Mouse (Mus musculus) spleen, adult 2 months (tissue): Measurements from ENCODE around the gene C1qtnf5.

Experiments
- CTCF ChIP-seq: fragments of 200-500 bp; IDR thresholded peaks from 2 replicates; pipeline ENCODE4 v1.5.1; 2011; ENCODE audit warnings: mild to moderate bottlenecking, inconsistent platforms; ENCODE audit not compliant: insufficient read depth, insufficient read length, insufficient replicate concordance; ENCODE audit errors: extremely low read depth
- POLR2A ChIP-seq: fragments of 200-500 bp; IDR thresholded peaks from 2 replicates; pipeline ENCODE4 v1.6.1; 2011; ENCODE audit warnings: low read depth, low read length, inconsistent platforms

DNA sequence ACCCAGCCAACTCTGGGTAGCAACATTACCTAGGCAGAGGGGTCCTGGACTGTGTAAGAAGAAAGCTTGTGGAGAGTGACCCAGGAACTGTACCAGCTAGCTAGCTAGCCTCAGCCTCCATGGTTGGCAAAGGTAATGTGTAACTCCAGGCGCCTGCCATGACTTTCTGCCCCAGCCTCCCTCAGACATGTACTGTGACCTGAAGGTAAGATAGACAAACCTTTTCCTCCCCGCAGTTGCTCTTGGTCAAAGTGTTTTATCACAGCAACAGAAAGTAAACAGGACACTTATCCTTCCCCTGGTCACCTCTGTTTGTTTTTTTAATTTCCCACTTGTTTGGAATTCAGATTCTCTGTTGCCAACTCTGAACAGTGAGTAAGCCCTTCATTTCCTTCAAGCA lies 7.4 kb downstream of the C1qtnf5 start:
- TF ChIP-seq CTCF (no peak), POLR2A (no peak)
